Mouse (Mus musculus) C2C12 (cell line): ENCODE measurements around the gene Wfs1. TPM values are rescaled to one million over a fixed set of nuclear protein-coding genes. Genes with fewer than 3 reads are reported as not detected.

Experiments
- H3K27me3 ChIP-seq: one replicate; pipeline ENCODE4 v1.6.1; 2011; ENCODE audit not compliant: control insufficient read depth, insufficient read depth, insufficient read length
- H3K36me3 ChIP-seq: one replicate; pipeline ENCODE4 v1.6.1; 2011; ENCODE audit not compliant: control insufficient read depth, insufficient read depth
- H3K4me3 ChIP-seq: one replicate; pipeline ENCODE4 v1.5.1; 2011; ENCODE audit warnings: mild to moderate bottlenecking, control low read depth; ENCODE audit not compliant: poor library complexity, insufficient read depth, severe bottlenecking
- H3K79me2 ChIP-seq: one replicate; pipeline ENCODE4 v1.6.1; 2011; ENCODE audit not compliant: control insufficient read depth, insufficient read depth
- H3K79me3 ChIP-seq: one replicate; pipeline ENCODE4 v1.6.1; 2011; ENCODE audit warnings: low read depth, control low read depth
- H3ac ChIP-seq: one replicate; pipeline ENCODE3; 2011; ENCODE audit warnings: low read depth; ENCODE audit not compliant: control insufficient read depth, insufficient read length
- CEBPB ChIP-seq: IDR thresholded peaks from one replicate; pipeline ENCODE4 v1.6.1; 2011; ENCODE audit warnings: low read depth, mild to moderate bottlenecking, control low read depth, moderate library complexity
- CTCF ChIP-seq: IDR thresholded peaks from one replicate; pipeline ENCODE4 v1.5.1; 2011; ENCODE audit not compliant: control insufficient read depth, insufficient read depth, insufficient read length
- FOSL1 ChIP-seq: IDR thresholded peaks from one replicate; pipeline ENCODE4 v1.8.0; 2011; ENCODE audit warnings: mild to moderate bottlenecking, low read length; ENCODE audit not compliant: poor library complexity, insufficient read depth, severe bottlenecking
- MAX ChIP-seq: IDR thresholded peaks from one replicate; pipeline ENCODE4 v1.6.1; 2011; ENCODE audit warnings: mild to moderate bottlenecking, control low read depth
- MYOD1 ChIP-seq: IDR thresholded peaks from one replicate; pipeline ENCODE4 v1.6.1; 2011; ENCODE audit warnings: low read depth; ENCODE audit not compliant: control insufficient read depth, insufficient read length
- MYOG ChIP-seq: IDR thresholded peaks from one replicate; pipeline ENCODE4 v1.6.1; 2011; ENCODE audit not compliant: control insufficient read depth, insufficient read length; ENCODE audit errors: extremely low read depth
- USF1 ChIP-seq: IDR thresholded peaks from one replicate; pipeline ENCODE4 v1.6.1; 2011; ENCODE audit warnings: low read depth, mild to moderate bottlenecking, control low read depth, moderate library complexity
- polyA plus RNA-seq: library from polyadenylated mRNA; unstranded; fragments of >200 nt; fragmentation: generic; extraction: Trizol; gene quantifications from one replicate; pipeline ENCODE4 v1.2.1, GENCODE M21; 2012; ENCODE audit warnings: missing spikeins

Gene Wfs1
- polyA plus RNA-seq, 1 experiment: 16.2 TPM

DNA sequence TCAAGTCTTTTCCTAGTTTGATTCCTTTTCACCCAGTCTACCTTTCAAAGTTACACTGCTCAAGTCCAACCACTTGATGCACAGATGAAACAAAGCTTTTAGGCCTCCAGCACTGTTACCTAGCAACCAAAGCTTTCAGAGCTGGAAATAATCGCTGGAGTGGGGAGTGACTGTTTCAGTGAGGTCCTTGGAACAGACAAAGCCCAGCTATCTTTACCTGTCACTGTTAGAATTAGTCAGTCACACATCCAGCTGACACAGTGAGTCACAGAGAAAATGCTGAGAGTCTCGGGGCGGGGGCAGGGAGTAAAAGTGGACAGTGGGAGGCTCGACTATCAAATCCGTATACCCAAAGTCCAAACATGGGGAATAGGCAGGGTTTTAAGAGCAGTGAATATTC lies 28.5 kb downstream of the Wfs1 start:
- H3K79me2 ChIP-seq: no peaks in the 10 kb centered on the region
- no peak overlapping the region for H3ac ChIP-seq
- H3K27me3 ChIP-seq: no peaks in the 10 kb centered on the region
- no peaks in the 10 kb centered on the region for H3K79me3 ChIP-seq
- no peaks in the 10 kb centered on the region for H3K36me3 ChIP-seq
- TF ChIP-seq MYOG (no peak), USF1 (no peak)
- no peak overlapping the region for H3K4me3 ChIP-seq

DNA sequence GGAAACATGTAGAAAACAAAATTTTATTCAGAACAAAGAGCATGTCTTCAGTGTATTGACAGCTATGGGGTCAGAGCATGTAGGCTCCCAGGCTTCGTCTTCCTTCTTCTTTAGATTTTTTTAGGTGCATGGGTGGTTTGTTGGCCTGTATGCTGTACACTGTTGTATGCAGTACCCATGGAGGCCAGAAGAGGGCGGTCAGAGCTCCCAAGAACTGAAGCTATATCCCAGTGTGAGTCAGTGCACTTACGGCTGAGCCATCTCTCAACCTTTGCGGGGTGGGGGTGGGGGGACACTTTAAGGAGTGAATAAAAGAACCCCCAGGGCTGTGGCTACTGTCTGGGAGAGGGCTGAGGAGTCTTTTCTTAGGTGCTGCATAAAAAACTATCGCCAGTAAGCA lies 30.2 kb downstream of the Wfs1 start:
- TF ChIP-seq USF1: no peak
- no peak for TF ChIP-seq CEBPB
- no peak for TF ChIP-seq FOSL1
- no peak for TF ChIP-seq MYOG
- TF ChIP-seq CTCF: peak; percentile 60
- TF ChIP-seq MAX: no peak
- no peak for TF ChIP-seq MYOD1
- Histone ChIP-seq H3K79me3 (no peaks in the 10 kb centered on the region), H3K79me2 (no peaks in the 10 kb centered on the region), H3K36me3 (no peaks in the 10 kb centered on the region), H3K4me3 (no peak overlapping the region), H3K27me3 (no peaks in the 10 kb centered on the region), H3ac (no peak overlapping the region)

- TF ChIP-seq CTCF (peak; percentile 49), MYOD1 (peak; percentile 64), FOSL1 (no peak)
- Histone ChIP-seq H3K36me3 (no peaks in the 10 kb centered on the region), H3ac (no peak overlapping the region), H3K79me2 (no peaks in the 10 kb centered on the region), H3K27me3 (no peaks in the 10 kb centered on the region), H3K79me3 (no peaks in the 10 kb centered on the region), H3K4me3 (no peak overlapping the region)
These were observed 33.6 kb downstream of the Wfs1 start for GRCm38 (mm10) chr5:36955366-36955765.

GRCm38 (mm10) chr5:36952311-36952710 lies 36.7 kb downstream of the Wfs1 start:
- Histone ChIP-seq H3K27me3 (peaks cover 3% of the 10 kb centered on the region), H3K79me3 (no peaks in the 10 kb centered on the region), H3K4me3 (no peak overlapping the region), H3ac (no peak overlapping the region), H3K79me2 (no peaks in the 10 kb centered on the region), H3K36me3 (no peaks in the 10 kb centered on the region)
- TF ChIP-seq USF1 (no peak), CTCF (no peak), MAX (no peak), MYOG (no peak), MYOD1 (no peak)

- Histone ChIP-seq H3K4me3 (no peak overlapping the region), H3K79me2 (no peaks in the 10 kb centered on the region), H3K36me3 (no peaks in the 10 kb centered on the region), H3ac (no peak overlapping the region), H3K79me3 (no peaks in the 10 kb centered on the region), H3K27me3 (peaks cover 3% of the 10 kb centered on the region)
- no peak for TF ChIP-seq FOSL1
- TF ChIP-seq USF1: no peak
- TF ChIP-seq CEBPB: no peak
- TF ChIP-seq CTCF: no peak
- no peak for TF ChIP-seq MAX
- no peak for TF ChIP-seq MYOG
- no peak for TF ChIP-seq MYOD1
These were observed 38.1 kb downstream of the Wfs1 start for GRCm38 (mm10) chr5:36950871-36951270.

DNA sequence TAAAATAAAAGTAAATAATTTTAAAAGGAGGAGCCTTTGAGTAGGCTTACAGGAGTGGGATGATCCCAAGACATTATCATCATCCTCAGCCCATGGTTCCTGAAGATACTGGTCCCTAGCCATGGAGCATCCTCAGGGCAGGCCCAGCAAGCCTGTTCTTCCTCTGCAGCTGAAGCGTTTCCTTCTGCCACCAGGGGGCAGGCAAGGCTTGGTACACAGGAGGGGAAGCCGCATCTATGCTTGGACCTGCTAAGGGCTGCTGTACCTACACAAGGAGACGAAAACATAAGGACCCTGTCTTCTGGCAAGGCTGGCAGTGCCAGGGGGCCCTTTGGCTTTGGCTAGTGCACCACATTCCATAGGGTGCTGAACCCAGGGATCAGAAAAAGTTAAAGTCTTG lies 40.2 kb downstream of the Wfs1 start:
- no peaks in the 10 kb centered on the region for H3K36me3 ChIP-seq
- no peak overlapping the region for H3K4me3 ChIP-seq
- no peak overlapping the region for H3ac ChIP-seq
- peaks cover 3% of the 10 kb centered on the region for H3K27me3 ChIP-seq
- no peaks in the 10 kb centered on the region for H3K79me2 ChIP-seq
- no peaks in the 10 kb centered on the region for H3K79me3 ChIP-seq
- peak; percentile 91 for TF ChIP-seq CTCF
- TF ChIP-seq MYOG: no peak
